Mouse (Mus musculus) brain, embryonic 14.5 days (tissue): ENCODE results near the gene Ppm1d. TPM values are rescaled to one million over a fixed set of nuclear protein-coding genes. Genes with fewer than 3 reads are reported as not detected.
A peak's percentile ranks its signal among the peaks of the same experiment; 100 is the strongest.

Source experiments
- DNase-seq: peaks from one replicate; pipeline ENCODE4 v3.0.0-alpha.2; 2011; ENCODE audit warnings: low read depth
- CTCF ChIP-seq: fragments of 200-500 bp; IDR thresholded peaks from 2 replicates; pipeline ENCODE4 v1.5.1; 2012; ENCODE audit warnings: inconsistent platforms, mild to moderate bottlenecking, moderate library complexity, borderline replicate concordance; ENCODE audit not compliant: insufficient read depth, insufficient read length; ENCODE audit errors: extremely low read depth
- POLR2A ChIP-seq: fragments of 200-500 bp; IDR thresholded peaks from 2 replicates; pipeline ENCODE4 v1.6.1; 2012; ENCODE audit warnings: mild to moderate bottlenecking, inconsistent platforms, borderline replicate concordance; ENCODE audit not compliant: poor library complexity, insufficient read depth, insufficient read length, severe bottlenecking; ENCODE audit errors: extremely low read depth
- polyA plus RNA-seq: library from polyadenylated mRNA; depleted of rRNA; stranded (reverse); fragments of >200 nt; gene quantifications from 2 replicates; pipeline ENCODE4 v1.2.3, GENCODE M21; 2012

The Ppm1d gene
- polyA plus RNA-seq, 1 experiment = 19.6 TPM

- DNase-seq = peak; percentile 49
- peak; percentile 56 for TF ChIP-seq CTCF
- no peak for TF ChIP-seq POLR2A
Measured at GRCm38 (mm10) chr11:85334778-85335177, 23.7 kb downstream of the Ppm1d start.

GRCm38 (mm10) chr11:85339173-85339831 is 28.3 kb downstream of the Ppm1d start:
- DNase-seq = no peak
- TF ChIP-seq CTCF (no peak), POLR2A (no peak)

DNA sequence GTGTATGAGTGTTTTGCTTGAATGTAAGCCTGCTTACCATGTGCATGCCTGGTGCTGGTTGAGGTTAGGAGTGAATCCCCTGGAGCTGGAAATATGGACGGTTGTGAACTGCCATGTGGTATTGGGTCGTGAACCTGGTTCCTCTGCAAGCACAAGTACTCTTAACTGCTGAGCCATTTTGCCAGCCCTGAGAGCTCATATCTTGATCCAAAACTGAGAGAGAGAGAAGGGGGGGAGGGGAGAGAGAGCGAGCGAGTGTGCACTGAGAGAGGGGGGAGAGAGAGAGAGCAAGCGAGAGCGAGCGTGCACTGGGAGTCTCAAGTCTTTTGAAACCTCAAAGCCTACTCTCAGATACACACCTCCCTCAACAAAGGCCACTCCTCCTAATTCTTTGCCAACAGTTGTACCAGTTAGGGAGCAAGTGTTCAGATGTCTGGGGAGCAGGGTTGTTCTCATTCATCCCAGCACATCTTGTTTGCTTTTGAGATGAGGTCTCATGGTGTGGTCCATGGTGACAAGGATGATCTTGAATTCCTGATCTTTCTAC is 29.1 kb downstream of the Ppm1d start:
- DNase-seq = no peak
- TF ChIP-seq CTCF (no peak), POLR2A (no peak)

DNA sequence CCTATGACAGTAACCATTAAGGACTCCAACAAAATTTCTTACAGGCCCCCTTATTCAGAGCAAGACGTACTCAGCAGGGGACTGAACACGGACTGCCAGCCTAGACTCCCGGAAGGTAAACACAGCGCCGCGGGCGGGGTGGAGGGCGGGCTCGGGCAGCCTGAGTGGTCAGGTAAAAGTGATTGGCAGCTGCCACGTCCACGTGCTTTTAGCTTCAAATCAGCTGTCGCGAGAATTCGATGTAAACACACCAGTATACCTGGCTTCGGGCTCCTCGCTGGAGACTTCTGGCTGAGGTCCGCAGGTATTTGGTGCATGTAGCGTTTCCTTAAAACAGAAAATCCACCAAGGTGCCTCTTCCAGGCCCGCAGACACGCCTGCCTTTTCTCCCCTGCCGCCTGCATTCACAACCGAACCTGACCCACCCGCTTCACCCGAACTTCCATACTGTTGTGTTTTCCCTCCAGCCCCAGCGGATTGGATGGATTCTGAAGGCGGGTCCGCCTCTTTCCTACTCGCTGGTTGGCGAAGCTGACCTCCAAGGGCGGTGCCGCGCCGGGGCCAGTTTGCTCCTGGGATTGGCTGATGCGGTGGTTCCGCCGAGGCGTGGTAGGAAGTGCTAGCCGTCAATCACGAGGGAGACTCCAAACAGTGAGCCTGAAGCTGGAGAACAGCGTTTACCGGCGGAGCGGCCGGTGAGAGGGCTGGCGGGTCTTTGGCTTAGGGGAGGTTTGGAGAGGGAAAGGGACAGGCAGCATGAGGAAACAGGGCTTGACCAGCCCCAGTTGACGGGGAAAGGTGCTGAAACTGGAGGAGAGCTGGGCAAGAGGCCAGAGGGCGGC is 41.7 kb downstream of the Ppm1d start, which contains the start of gene Bcas3:
TSS of gene Bcas3 (plus strand) at position 629 of the 842 bp plus-strand sequence.
- no peak for TF ChIP-seq CTCF
- TF ChIP-seq POLR2A = peak; percentile 63; the same call in 1 of the 2 replicates

DNA sequence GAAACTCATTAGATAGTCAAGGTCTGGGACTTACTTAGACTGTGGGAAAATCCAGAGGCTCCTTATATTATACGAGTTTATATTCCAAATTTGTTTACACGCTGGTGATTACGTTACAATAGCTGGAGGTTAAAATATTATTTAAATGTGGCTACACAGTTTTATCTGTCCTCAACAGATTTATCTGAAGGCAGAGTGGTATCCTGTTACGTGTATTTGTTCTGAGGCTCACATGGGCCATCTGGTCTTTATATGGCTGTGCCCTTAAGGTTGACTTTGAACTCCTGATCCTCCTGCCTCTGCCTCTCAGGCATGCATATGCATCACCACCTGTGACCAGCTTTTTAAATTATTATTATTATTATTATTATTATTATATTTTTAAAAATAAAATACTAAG is 42.8 kb downstream of the Ppm1d start:
- no peak for DNase-seq
- no peak for TF ChIP-seq CTCF
- TF ChIP-seq POLR2A = no peak

More for the DNA sequence above, 41.7 kb downstream of the Ppm1d start, which contains the start of gene Bcas3:
- peak; percentile 99 for DNase-seq

DNA sequence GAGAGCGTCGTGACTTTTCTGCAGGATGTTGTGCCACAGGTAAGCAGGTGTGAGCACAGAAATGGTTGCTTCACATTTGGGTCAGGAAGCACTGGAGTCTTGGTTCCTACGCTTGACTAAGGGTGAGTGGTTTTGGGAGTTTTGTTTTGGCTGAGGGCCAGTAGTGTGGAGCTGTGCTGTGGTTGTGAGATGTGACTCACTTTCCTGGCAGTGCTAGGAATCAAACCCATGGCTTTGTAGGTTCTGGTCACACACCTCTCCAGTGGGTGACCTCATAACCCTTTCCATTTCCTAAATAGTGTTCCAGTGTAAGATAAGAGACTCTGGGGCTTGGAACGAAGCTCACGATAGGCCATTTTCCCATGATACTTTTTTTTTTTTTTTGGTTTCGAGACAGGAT is 48.6 kb downstream of the Ppm1d start:
- TF ChIP-seq CTCF (no peak), POLR2A (no peak)

GRCm38 (mm10) chr11:85361621-85362020 is 50.6 kb downstream of the Ppm1d start:
- no peak for DNase-seq

More for the DNA sequence above, 48.6 kb downstream of the Ppm1d start:
- DNase-seq = no peak

GRCm38 (mm10) chr11:85366168-85366567 is 55.1 kb downstream of the Ppm1d start:
- DNase-seq = no peak
- TF ChIP-seq CTCF = no peak
- TF ChIP-seq POLR2A = no peak

More at GRCm38 (mm10) chr11:85361621-85362020, 50.6 kb downstream of the Ppm1d start:
- no peak for TF ChIP-seq CTCF
- no peak for TF ChIP-seq POLR2A

DNA sequence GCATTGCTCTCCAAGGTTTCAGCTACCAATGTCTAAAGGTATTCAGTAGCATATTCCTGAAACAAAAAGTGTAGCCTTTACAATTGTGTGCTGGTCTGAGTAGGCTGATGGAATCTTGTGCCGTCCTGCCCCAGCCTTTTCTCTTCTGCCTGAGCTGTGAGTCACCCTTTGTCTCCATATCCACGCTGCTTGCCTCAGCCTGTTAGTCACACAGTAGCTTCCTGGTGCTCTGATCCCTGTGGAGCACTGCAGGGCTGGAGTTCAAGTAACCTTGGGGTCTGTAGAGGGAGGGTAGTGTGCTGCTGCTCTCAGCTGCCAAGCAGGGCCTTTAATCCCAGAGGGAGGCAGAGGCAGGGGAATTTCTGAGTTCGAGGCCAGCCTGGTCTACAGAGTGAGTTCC is 56.8 kb downstream of the Ppm1d start:
- DNase-seq = no peak
- TF ChIP-seq CTCF = no peak
- TF ChIP-seq POLR2A = no peak

GRCm38 (mm10) chr11:85379091-85379490 is 68.0 kb downstream of the Ppm1d start:
- no peak for TF ChIP-seq CTCF
- no peak for TF ChIP-seq POLR2A

GRCm38 (mm10) chr11:85380046-85380445 is 69.0 kb downstream of the Ppm1d start:
- no peak for DNase-seq
- TF ChIP-seq POLR2A = no peak
- no peak for TF ChIP-seq CTCF

More at GRCm38 (mm10) chr11:85379091-85379490, 68.0 kb downstream of the Ppm1d start:
- DNase-seq = no peak

DNA sequence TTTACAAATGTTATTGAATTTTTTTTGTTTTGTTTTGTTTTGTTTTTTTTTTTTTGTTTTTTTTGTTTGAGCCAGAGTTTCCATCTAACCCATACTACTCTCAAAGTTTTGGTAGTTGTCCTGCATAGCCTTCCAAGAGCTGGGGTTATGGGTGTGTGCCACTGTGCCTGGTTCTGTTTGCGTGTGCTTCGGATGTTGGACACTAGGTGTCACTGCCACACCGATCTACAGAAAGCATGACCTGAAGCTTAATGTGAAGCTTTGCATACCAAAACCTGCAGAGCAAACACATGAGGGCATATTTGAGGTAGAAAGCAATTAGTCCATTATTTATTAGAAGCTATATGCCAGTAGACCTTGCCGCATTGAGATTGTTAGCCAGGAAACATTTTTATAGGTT is 71.0 kb downstream of the Ppm1d start:
- TF ChIP-seq POLR2A (no peak), CTCF (peak; percentile 92)
- DNase-seq = peak; percentile 80

GRCm38 (mm10) chr11:85383975-85384821 is 73.2 kb downstream of the Ppm1d start:
- peak; percentile 3 for DNase-seq
- TF ChIP-seq POLR2A (no peak), CTCF (no peak)
